Mouse (Mus musculus) layer of hippocampus, adult 2 months (tissue): Measurements from ENCODE around the gene Akap13. TPM values are rescaled to one million over a fixed set of nuclear protein-coding genes. Genes with fewer than 3 reads are reported as not detected.

Source experiments
- DNase-seq, 2 experiments: peaks; one replicate each; pipeline ENCODE4 v3.0.0; 2022; ENCODE audit warnings: low spot score in 2 of 2
- H3K27ac ChIP-seq: fragments of 200-600 bp; 2 replicates; pipeline ENCODE4 v1.8.1; 2022
- H3K4me3 ChIP-seq: fragments of 200-600 bp; 2 replicates; pipeline ENCODE4 v1.8.1; 2022; ENCODE audit warnings: mild to moderate bottlenecking
- CTCF ChIP-seq: fragments of 200-600 bp; conservative IDR thresholded peaks from 2 replicates; pipeline ENCODE4 v1.8.1; 2022; ENCODE audit warnings: antibody characterized with exemption, mild to moderate bottlenecking, moderate library complexity
- total RNA-seq, 2 experiments: library from RNA; stranded (reverse); gene quantifications; 2 replicates each; pipeline ENCODE4 v1.2.3; 2021

The Akap13 gene
- total RNA-seq, 2 experiments from 2014 or later, result 66.5 to 73.6 TPM

DNA sequence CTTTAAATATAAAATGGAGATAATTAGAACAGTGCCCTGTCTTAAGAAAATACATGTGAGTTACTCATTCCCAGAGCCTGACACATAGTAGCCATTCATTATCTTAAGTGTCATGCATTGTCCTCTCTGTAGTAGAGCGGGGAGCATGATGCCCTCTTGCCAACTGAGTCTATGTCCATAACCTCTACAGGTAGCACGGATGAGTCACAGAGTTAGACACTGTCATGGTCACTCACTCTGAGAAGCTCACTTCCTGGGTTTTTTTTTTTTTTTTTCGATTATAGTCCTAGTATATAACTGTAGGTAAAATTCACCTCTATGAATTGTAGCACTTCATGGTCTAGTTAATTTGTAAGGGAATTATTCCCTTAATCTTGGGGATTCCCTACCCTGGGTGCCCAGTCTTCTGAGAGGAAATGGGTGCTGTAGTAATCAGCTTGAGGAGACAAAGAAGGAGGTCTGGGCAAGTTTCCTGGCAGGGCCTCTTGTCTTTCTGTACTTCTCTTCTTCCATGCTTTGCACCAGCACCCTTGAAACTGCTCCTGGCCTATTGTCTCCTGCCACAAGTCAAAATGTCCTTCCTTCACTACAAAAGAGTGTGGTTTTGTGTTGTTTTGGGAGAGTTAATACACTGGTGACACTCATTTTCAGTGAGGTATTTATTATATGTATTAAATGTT is 247.8 kb downstream of the Akap13 start:
- no peak for TF ChIP-seq CTCF
- Histone ChIP-seq H3K27ac (no peak overlapping the region), H3K4me3 (no peak overlapping the region)
- no peak for DNase-seq

DNA sequence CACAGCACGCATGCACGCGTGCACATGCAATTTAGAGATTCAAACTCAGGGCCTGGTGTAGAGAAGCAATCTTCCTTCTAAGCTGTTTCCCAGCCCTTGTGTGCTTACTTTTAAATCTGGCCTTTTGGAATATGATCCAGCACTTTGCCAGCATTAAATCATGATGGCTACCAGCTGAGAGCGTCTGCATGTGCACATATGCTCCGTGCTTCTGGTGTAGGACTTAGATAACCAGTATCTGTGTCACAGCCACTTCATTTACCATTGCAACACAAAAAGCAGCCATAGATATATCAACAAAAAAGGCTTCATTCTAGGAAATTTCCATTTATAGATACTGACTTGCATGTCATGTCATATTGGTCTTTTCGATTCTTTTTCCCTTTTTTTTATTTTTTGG is 249.5 kb downstream of the Akap13 start:
- Histone ChIP-seq H3K27ac (no peak overlapping the region), H3K4me3 (no peak overlapping the region)
- TF ChIP-seq CTCF, result no peak
- DNase-seq, result no peak

DNA sequence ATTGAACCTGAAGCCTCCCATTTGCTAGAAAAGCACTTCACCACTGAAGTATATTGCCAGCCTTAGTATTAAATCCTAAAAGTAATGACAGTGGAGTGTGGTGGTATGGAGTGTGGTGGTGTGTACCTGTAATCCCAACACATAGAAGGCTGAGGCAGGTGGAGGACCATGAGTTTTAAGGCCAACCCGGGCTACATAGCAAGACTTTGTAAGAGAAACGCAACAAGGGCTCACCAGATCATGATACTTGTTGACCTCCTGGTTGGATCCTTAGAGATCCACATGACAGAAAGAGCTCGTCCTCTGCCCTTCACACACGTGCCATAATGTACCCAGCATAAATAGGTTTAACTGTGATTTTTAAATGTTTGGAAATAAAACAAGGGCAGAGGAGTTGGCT is 254.6 kb downstream of the Akap13 start:
- no peak overlapping the region for H3K4me3 ChIP-seq
- no peak for TF ChIP-seq CTCF
- no peak overlapping the region for H3K27ac ChIP-seq
- no peak for DNase-seq

- Histone ChIP-seq H3K27ac (no peak overlapping the region), H3K4me3 (no peak overlapping the region)
- TF ChIP-seq CTCF, result no peak
- no peak for DNase-seq
Observed at GRCm38 (mm10) chr7:75710920-75711319, 255.6 kb downstream of the Akap13 start.

GRCm38 (mm10) chr7:75711436-75711835 is 256.1 kb downstream of the Akap13 start:
- no peak overlapping the region for H3K4me3 ChIP-seq
- no peak for TF ChIP-seq CTCF
- DNase-seq, result no peak
- no peak overlapping the region for H3K27ac ChIP-seq

- no peak for DNase-seq
- no peak overlapping the region for H3K27ac ChIP-seq
- no peak overlapping the region for H3K4me3 ChIP-seq
- TF ChIP-seq CTCF, result no peak
Observed at GRCm38 (mm10) chr7:75712808-75713207, 257.5 kb downstream of the Akap13 start.

DNA sequence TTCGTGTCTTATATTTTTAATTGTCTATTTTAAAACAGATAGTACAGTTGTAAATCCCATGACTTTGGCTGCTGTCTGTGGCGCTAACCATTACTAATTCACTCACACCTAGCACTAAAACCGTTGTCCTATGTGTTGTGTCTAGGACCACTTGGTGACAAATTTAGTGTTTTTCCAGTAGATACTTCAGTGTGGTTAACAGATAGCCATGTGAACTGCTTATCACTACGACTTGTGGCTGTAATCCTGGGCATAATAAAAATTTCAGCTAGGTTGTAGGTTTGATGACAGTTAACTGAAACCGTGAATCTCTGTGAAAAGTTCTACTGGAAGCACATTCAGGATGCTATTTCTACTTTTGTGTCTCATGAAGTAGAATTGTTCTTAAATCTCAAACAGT is 258.6 kb downstream of the Akap13 start:
- H3K4me3 ChIP-seq, result no peak overlapping the region
- TF ChIP-seq CTCF, result no peak
- no peak for DNase-seq
- no peak overlapping the region for H3K27ac ChIP-seq

- no peak for TF ChIP-seq CTCF
- DNase-seq, result no peak
- Histone ChIP-seq H3K4me3 (no peak overlapping the region), H3K27ac (no peak overlapping the region)
Observed at GRCm38 (mm10) chr7:75715026-75715425, 259.7 kb downstream of the Akap13 start.

DNA sequence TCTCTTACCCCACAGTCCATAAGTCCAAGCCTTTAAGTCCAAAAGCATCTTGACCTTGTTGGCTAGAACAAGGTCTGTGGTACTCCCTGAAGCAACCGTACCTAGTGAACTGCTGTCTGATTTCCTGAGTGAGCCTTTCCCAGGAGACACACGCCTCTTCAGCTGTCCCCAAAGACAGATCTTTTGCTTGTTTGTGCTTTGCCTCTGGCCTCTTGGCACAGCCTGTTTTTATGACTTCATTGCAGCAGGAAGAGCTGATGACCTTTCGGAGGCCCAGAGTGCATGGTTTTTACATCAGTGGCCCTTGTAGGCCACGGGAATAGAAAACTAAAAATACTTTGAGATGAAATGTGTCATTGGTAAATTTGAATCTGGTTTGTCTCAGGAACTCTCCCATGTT is 260.6 kb downstream of the Akap13 start:
- H3K4me3 ChIP-seq, result no peak overlapping the region
- DNase-seq, result no peak
- H3K27ac ChIP-seq, result no peak overlapping the region
- TF ChIP-seq CTCF, result no peak

DNA sequence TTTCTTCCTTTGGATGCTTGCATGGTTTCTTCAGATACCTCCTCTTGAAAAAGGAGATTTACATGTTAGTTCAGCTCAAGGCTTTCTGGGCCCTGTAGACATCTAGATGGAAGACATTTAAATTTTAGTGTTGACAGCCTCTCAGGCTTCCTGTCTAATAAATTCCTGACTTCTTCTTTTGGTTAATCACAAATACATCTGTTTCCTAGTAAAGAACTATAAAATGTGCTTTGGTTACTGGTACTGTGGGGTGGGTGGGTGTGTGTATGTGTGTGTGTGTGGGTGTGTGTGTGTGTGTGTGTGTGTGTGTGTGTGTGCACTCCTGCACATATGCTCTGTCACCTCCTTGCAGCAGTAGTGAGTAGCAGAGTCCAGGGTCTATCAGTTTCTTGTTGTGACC is 262.0 kb downstream of the Akap13 start:
- Histone ChIP-seq H3K27ac (no peak overlapping the region), H3K4me3 (no peak overlapping the region)
- TF ChIP-seq CTCF, result no peak
- DNase-seq, result no peak

DNA sequence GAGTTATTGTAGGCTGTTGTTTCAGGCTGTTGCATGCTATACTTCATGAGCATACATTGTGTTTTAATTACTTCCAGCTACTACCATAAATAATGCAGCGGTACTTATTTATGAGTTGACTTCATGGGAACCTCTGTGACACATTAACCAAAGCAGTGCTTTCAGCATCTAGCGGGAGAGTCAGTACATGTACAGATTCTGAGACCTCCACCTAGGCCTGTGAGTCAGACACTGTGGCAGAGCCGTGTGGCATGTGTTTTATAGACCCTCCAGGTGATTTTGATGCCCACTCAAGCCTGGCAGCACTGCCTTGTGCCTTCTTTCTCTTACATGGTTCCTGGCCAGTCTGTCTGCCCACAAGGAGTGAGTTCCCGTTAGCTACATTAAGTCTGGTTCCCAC is 266.0 kb downstream of the Akap13 start:
- TF ChIP-seq CTCF, result no peak
- Histone ChIP-seq H3K27ac (0 out of 2 replicates have a peak overlapping the region, but pooled peaks have one; percentile 24), H3K4me3 (no peak overlapping the region)
- DNase-seq, result peak in 1 of 2 experiments; percentile 32

DNA sequence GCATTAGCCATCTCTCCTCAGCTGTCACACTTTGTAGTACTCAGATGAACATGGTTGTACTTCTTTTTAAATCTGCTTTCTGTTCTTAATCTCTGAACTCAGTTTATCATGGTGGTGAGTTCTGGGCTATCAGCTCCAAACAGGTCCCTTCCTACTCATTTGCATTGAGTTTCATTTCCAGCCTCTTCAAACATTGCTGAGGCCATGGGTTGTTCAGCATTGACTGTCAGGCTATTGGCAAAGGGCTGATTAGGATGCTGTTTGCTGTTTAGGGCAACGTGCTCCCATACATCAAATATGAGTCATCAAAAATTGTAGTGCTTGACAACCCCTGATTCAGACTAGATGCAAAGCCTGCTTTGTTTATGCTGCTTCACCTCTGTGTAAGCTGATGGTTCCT is 268.7 kb downstream of the Akap13 start:
- no peak for DNase-seq
- TF ChIP-seq CTCF, result no peak
- no peak overlapping the region for H3K27ac ChIP-seq
- H3K4me3 ChIP-seq, result no peak overlapping the region

DNA sequence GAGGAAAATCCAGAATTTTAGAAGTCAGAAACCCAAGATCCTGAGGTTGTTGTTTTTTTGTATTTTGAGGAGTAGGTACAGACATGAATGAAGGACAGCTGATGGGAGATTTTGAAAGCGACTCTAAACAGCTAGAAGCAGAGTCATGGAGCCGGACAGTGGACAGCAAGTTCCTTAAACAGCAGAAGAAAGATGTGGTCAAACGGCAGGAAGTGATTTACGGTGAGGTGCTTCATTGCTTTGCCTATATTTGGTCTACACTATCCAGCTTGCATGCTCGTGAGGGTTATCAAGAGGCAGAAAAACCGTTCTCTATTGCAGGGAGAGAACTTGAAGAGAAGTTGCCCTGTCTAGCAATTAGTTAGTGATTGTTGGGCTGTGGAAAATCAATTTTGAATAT is 270.6 kb downstream of the Akap13 start:
- Histone ChIP-seq H3K4me3 (no peak overlapping the region), H3K27ac (no peak overlapping the region)
- no peak for TF ChIP-seq CTCF
- DNase-seq, result no peak

DNA sequence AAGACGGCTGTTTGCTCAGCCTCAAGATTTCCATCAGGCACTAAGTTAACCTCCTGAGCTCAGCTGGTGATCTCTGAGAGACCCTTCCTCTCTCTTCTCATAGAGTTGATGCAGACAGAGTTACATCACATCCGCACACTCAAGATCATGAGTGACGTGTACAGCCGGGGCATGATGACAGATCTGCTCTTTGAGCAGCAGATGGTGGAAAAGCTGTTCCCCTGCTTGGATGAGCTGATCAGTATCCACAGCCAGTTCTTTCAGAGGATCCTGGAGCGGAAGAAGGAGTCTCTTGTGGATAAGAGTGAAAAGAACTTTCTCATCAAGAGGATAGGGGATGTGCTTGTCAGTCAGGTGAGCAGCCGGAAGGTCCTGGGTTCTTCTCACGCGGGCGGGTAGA is 271.5 kb downstream of the Akap13 start:
- TF ChIP-seq CTCF, result no peak
- Histone ChIP-seq H3K4me3 (no peak overlapping the region), H3K27ac (no peak overlapping the region; the same call in 1 of the 2 replicates)
- DNase-seq, result peak; percentile 39 to 62
